11 mouse cellular contexts compared by ENCODE assay signal in the genomic region with DNA sequence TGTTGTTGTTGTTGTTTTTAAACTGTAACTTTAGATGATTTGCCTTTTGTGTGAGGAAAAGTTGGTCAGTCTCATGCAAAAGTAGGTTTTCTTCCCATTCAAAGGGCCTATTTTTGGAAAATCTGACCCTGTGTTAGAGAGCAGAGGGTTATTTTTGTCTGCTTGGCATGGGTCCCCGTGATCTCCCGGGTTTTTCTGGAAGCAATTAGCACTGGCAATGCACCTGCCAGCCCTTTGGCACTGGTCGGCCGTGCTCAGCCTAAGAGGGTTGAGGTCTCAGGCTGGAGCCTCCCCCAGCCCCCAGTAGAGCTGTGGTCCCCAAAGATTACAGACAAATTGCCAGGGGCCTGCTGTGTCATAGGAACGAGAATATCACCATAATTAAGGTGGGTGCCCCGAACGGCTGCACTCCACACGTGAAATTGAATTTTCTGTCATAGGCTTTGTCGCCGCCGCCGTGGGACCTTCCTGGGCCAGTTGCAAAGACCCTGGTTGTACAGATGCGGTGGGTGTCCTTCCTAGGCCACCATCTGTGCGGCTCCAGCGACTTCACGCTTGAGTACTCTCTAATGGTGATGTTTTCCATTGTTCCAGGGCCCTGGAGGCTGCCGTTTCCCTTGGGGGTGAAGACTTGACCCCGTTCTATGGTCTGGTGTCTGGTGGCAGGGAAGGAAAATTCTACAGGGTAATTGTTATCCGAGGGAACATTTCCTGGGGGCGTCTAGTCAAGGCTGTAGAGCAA. TPM values are rescaled to one million over a fixed set of nuclear protein-coding genes. Genes with fewer than 3 reads are reported as not detected.
DNase-seq lines count a peak whose midpoint lies in the region; ATAC-seq and TF ChIP-seq lines count a peak whose summit lies in the region.
"Had no signal": no experiment of that assay in that cellular context is flagged by ENCODE, and none has a peak within 500 bp of the region (broad histone marks: within the 10 kb centered on the region; RNA-seq: fewer than 3 reads in every experiment).

No protein-coding gene starts in this region.

- WGBS in kidney, postnatal 0 days, result 53% methylated on average over 20 of the region's 20 CpGs
- WGBS in kidney, embryonic 15.5 days, result 45% methylated on average over 20 of the region's 20 CpGs
- 76% methylated on average over 20 of the region's 20 CpGs for WGBS in heart, embryonic 10.5 days
- WGBS in neural tube, embryonic 13.5 days, result 17% methylated on average over 20 of the region's 20 CpGs

- H3K27me3 ChIP-seq in kidney, postnatal 0 days (ENCODE audit: insufficient read depth, low read length), result no peaks in the 10 kb centered on the region
- no peaks in the 10 kb centered on the region for H3K27me3 ChIP-seq in kidney, embryonic 15.5 days
- no peaks in the 10 kb centered on the region; the same call in 1 of the 2 replicates for H3K27me3 ChIP-seq in heart, embryonic 10.5 days (ENCODE audit: insufficient read depth, poor library complexity, severe bottlenecking)
- peaks cover 3% of the 10 kb centered on the region; the same call in 1 of the 2 replicates for H3K27me3 ChIP-seq in neural tube, embryonic 13.5 days

- H3K9me3 ChIP-seq in kidney, postnatal 0 days (replicated peaks; ENCODE audit: low read length), result no peaks in the 10 kb centered on the region
- no peaks in the 10 kb centered on the region for H3K9me3 ChIP-seq in kidney, embryonic 15.5 days (replicated peaks)
- H3K9me3 ChIP-seq in heart, embryonic 10.5 days, result no peaks in the 10 kb centered on the region
- H3K9me3 ChIP-seq in neural tube, embryonic 13.5 days, result no peaks in the 10 kb centered on the region
- H3K9me3 ChIP-seq: liver, embryonic 12.5 days had no signal

- H3K4me2 ChIP-seq in kidney, postnatal 0 days (ENCODE audit: low read length), result no peak overlapping the region
- H3K4me2 ChIP-seq in kidney, embryonic 15.5 days, result no peak overlapping the region
- H3K4me2 ChIP-seq in neural tube, embryonic 13.5 days, result 0 out of 2 replicates have a peak overlapping the region, but pooled peaks have one; percentile 0
- H3K4me2 ChIP-seq: liver, embryonic 12.5 days had no signal

- no peak for TF ChIP-seq CTCF in kidney, postnatal 0 days (IDR thresholded peaks at IDR 0.05; ENCODE audit: low read depth)

- DNase-seq in kidney, postnatal 0 days (ENCODE audit: low spot score), result peak; percentile 25
- peak; percentile 76 to 85 for DNase-seq in cerebellum, postnatal 25 days
- no peak for DNase-seq in heart, embryonic 10.5 days (ENCODE audit: low spot score)
- no peak for DNase-seq in B cell, adult 2 months
- DNase-seq in c-Kit-positive CD71-positive TER-119-positive erythroid progenitor cells, embryonic 14.5 days (ENCODE audit: low spot score), result no peak
- DNase-seq in spleen, postnatal 10 days (ENCODE audit: low spot score in 2 of 2), result no peak
- DNase-seq: kidney, postnatal 25 days had no signal

- H3K36me3 ChIP-seq in kidney, postnatal 0 days (ENCODE audit: insufficient read depth, low read length), result no peaks in the 10 kb centered on the region
- H3K36me3 ChIP-seq in kidney, embryonic 15.5 days, result no peaks in the 10 kb centered on the region
- H3K36me3 ChIP-seq in heart, embryonic 10.5 days, result no peaks in the 10 kb centered on the region
- no peaks in the 10 kb centered on the region for H3K36me3 ChIP-seq in neural tube, embryonic 13.5 days
- H3K36me3 ChIP-seq: liver, embryonic 12.5 days had no signal

- no peak overlapping the region for H3K4me3 ChIP-seq in kidney, postnatal 0 days (replicated peaks; ENCODE audit: low read depth, low read length)
- H3K4me3 ChIP-seq in kidney, embryonic 15.5 days (replicated peaks), result no peak overlapping the region
- no peak overlapping the region for H3K4me3 ChIP-seq in heart, embryonic 10.5 days
- H3K4me3 ChIP-seq in neural tube, embryonic 13.5 days, result no peak overlapping the region
- H3K4me3 ChIP-seq: liver, embryonic 12.5 days; myocyte had no signal

- H3K27ac ChIP-seq in kidney, postnatal 0 days, result no peak overlapping the region
- H3K27ac ChIP-seq in kidney, embryonic 15.5 days, result no peak overlapping the region
- 0 out of 2 replicates have a peak overlapping the region, but pooled peaks have one; percentile 1 for H3K27ac ChIP-seq in heart, embryonic 10.5 days
- peak overlapping the region; percentile 87 for H3K27ac ChIP-seq in neural tube, embryonic 13.5 days (replicated peaks)
- H3K27ac ChIP-seq: liver, embryonic 12.5 days had no signal

- H3K4me1 ChIP-seq in kidney, postnatal 0 days (replicated peaks; ENCODE audit: insufficient read depth, low read length), result no peaks in the 10 kb centered on the region; the same call in 1 of the 2 replicates
- peaks cover 30% of the 10 kb centered on the region for H3K4me1 ChIP-seq in kidney, embryonic 15.5 days
- peaks cover 38% of the 10 kb centered on the region for H3K4me1 ChIP-seq in heart, embryonic 10.5 days
- peaks cover 38% of the 10 kb centered on the region for H3K4me1 ChIP-seq in neural tube, embryonic 13.5 days (replicated peaks)
- H3K4me1 ChIP-seq: liver, embryonic 12.5 days had no signal

- H3K9ac ChIP-seq in kidney, postnatal 0 days (ENCODE audit: low read depth, low read length), result no peak overlapping the region
- H3K9ac ChIP-seq in kidney, embryonic 15.5 days, result no peak overlapping the region
- H3K9ac ChIP-seq in neural tube, embryonic 13.5 days, result 0 out of 2 replicates have a peak overlapping the region, but pooled peaks have one; percentile 8
- H3K9ac ChIP-seq: liver, embryonic 12.5 days had no signal

- no peak for ATAC-seq in kidney, postnatal 0 days (replicated peaks; ENCODE audit: low FRiP score, low read depth)
- no peak for ATAC-seq in kidney, embryonic 15.5 days (replicated peaks; ENCODE audit: low FRiP score)
- no peak for ATAC-seq in neural tube, embryonic 13.5 days (ENCODE audit: low read depth)
- ATAC-seq: liver, embryonic 12.5 days had no signal

RNA-seq across cellular contexts. Expression of gene Bcl7a, which starts 41.7 kb away (rescaled TPM):
- 27.4 and 29.9 TPM in 2 replicates for polyA plus RNA-seq in kidney, postnatal 0 days (2015; fragmentation: Nextera tagmentation; extraction: Ambion mirVana)
- polyA plus RNA-seq in kidney, embryonic 15.5 days (2015; fragmentation: Nextera tagmentation; extraction: Ambion mirVana), result 41.7 and 42.5 TPM in 2 replicates
- polyA plus RNA-seq in heart, embryonic 10.5 days (2016; fragmentation: Nextera tagmentation; extraction: Ambion mirVana), result 16.3 and 21.9 TPM in 2 replicates
- 47.4 and 52.6 TPM in 2 replicates for polyA plus RNA-seq in neural tube, embryonic 13.5 days (2015; fragmentation: Nextera tagmentation; extraction: Ambion mirVana)

RNA-seq across cellular contexts. Expression of gene Wdr66, which starts 50.0 kb away (rescaled TPM):
- polyA plus RNA-seq in kidney, postnatal 0 days (2015; fragmentation: Nextera tagmentation; extraction: Ambion mirVana), result 1.6 and 1.8 TPM in 2 replicates
- 1.5 and 1.7 TPM in 2 replicates for polyA plus RNA-seq in kidney, embryonic 15.5 days (2015; fragmentation: Nextera tagmentation; extraction: Ambion mirVana)
- polyA plus RNA-seq in heart, embryonic 10.5 days (2016; fragmentation: Nextera tagmentation; extraction: Ambion mirVana), result 0.53 and 0.79 TPM in 2 replicates
- polyA plus RNA-seq in neural tube, embryonic 13.5 days (2015; fragmentation: Nextera tagmentation; extraction: Ambion mirVana), result 1.8 and 2.4 TPM in 2 replicates

Comparison
In these comparisons a context has a peak if more than half of its experiments do, and no peak if none do; other contexts are left out.
1. DNase-seq: peak in kidney, postnatal 0 days (single experiment) and cerebellum, postnatal 25 days (2 of 2); none in heart, embryonic 10.5 days (single experiment), B cell, adult 2 months (0 of 2), c-Kit-positive CD71-positive TER-119-positive erythroid progenitor cells, embryonic 14.5 days (single experiment) and spleen, postnatal 10 days (0 of 2).
2. H3K27ac ChIP-seq: peak in heart, embryonic 10.5 days (single experiment) and neural tube, embryonic 13.5 days (single experiment); none in kidney, postnatal 0 days (single experiment) and kidney, embryonic 15.5 days (single experiment).